Mouse (Mus musculus) liver, embryonic 11.5 days (tissue): ENCODE measurements around the gene Mllt3. TPM values are rescaled to one million over a fixed set of nuclear protein-coding genes. Genes with fewer than 3 reads are reported as not detected.

Experiments
- ATAC-seq: fragments of 200-750 bp; cut with Nextera tagmentation; replicated peaks from 2 replicates; pipeline ENCODE4 v1.8.0; 2017; ENCODE audit warnings: moderate number of reproducible peaks, mild to moderate bottlenecking, moderate TSS enrichment, moderate library complexity; ENCODE audit not compliant: low FRiP score
- DNase-seq: peaks from one replicate; pipeline ENCODE4 v3.0.0-alpha.2; 2017; ENCODE audit warnings: low spot score
- H3K27ac ChIP-seq: fragments of 300-500 bp; sonication (generic); 2 replicates; pipeline ENCODE4 v1.5.1; 2014; ENCODE audit warnings: mild to moderate bottlenecking, low read depth, low read length, control low read depth
- H3K27me3 ChIP-seq: fragments of 300-500 bp; sonication (generic); replicated peaks from 2 replicates; pipeline ENCODE4 v1.6.1; 2014; ENCODE audit warnings: low read length, mixed read lengths; ENCODE audit not compliant: control insufficient read depth, insufficient read depth
- H3K36me3 ChIP-seq: fragments of 300-500 bp; sonication (generic); 2 replicates; pipeline ENCODE4 v1.6.1; 2014; ENCODE audit warnings: mild to moderate bottlenecking, low read length, moderate library complexity, mixed read lengths; ENCODE audit not compliant: control insufficient read depth, insufficient read depth
- H3K4me1 ChIP-seq: fragments of 300-500 bp; sonication (generic); replicated peaks from 2 replicates; pipeline ENCODE4 v1.6.1; 2014; ENCODE audit warnings: low read length, mixed read lengths; ENCODE audit not compliant: control insufficient read depth, insufficient read depth
- H3K4me2 ChIP-seq: fragments of 300-500 bp; sonication (generic); 2 replicates; pipeline ENCODE4 v1.6.1; 2014; ENCODE audit warnings: mild to moderate bottlenecking, control low read depth, moderate library complexity
- H3K4me3 ChIP-seq: fragments of 300-500 bp; sonication (generic); 2 replicates; pipeline ENCODE4 v1.5.1; 2014; ENCODE audit warnings: low read depth, low read length, control low read depth
- H3K9ac ChIP-seq: fragments of 300-500 bp; sonication (generic); 2 replicates; pipeline ENCODE4 v1.6.1; 2014; ENCODE audit warnings: low read depth, low read length, control low read depth
- H3K9me3 ChIP-seq: fragments of 300-500 bp; sonication (generic); 2 replicates; pipeline ENCODE4 v1.6.1; 2016; ENCODE audit warnings: low read length, inconsistent platforms, mixed read lengths; ENCODE audit not compliant: control insufficient read depth
- WGBS: fragments of 180-500 bp; shearing (Covaris S2); extraction: QIAGEN DNeasy Blood & Tissue Kit; methylation state at CpG from one replicate; pipeline ENCODE4 v1.1.7; 2014; 5-methylcytosine and 5-hydroxymethylcytosine counted together
- polyA plus RNA-seq: library from polyadenylated mRNA; unstranded; fragments of >200 nt; fragmentation: Nextera tagmentation; extraction: Ambion mirVana; gene quantifications from 2 replicates; pipeline ENCODE4 v1.2.1, GENCODE M21; 2014

The Mllt3 gene
- polyA plus RNA-seq, 1 experiment from 2014 or later = 77.5 TPM

DNA sequence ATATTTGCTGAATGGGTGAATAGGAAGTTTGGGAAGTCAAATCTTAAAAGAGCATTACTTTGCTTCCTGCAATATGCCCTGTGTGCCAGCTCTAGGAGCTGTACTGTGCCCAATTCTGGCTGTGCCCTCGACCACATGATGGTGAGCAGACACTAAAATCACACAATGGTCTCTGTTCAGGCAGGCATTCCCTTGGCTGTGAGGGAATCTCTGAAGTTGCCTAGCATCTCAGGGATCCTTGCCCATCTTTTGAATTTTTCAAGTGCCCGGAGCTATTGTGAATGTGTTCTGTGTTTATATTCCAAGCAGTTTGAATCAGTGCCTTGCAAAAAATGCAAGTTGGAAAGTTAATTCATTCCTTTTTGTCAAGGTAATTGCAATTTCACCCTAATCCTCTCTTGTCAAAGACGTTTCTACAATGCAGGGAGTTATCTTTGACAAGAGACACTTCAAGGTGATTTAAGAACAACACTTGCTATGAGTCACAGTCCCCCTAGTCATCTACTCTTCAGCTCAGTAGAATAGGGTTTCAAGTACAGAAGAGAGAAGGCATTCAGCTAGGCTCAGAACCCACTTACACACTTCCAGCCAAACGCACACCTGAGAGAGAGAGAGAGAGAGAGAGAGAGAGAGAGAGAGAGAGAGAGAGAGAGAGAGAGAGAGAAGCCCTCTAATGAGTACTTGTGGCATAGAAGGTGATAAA, 283.5 kb downstream of the Mllt3 start:
- no peak for ATAC-seq
- H3K27me3 ChIP-seq = no peaks in the 10 kb centered on the region; the same call in 1 of the 2 replicates
- no peaks in the 10 kb centered on the region for H3K9me3 ChIP-seq
- no peak overlapping the region for H3K4me3 ChIP-seq
- DNase-seq = no peak
- no peak overlapping the region for H3K27ac ChIP-seq
- no peaks in the 10 kb centered on the region for H3K36me3 ChIP-seq
- H3K4me1 ChIP-seq = peaks cover 10% of the 10 kb centered on the region
- 52% methylated on average over 4 of the region's 4 CpGs for WGBS
- no peak overlapping the region for H3K4me2 ChIP-seq
- H3K9ac ChIP-seq = no peak overlapping the region

- Histone ChIP-seq H3K4me1 (no peaks in the 10 kb centered on the region), H3K27me3 (no peaks in the 10 kb centered on the region), H3K36me3 (no peaks in the 10 kb centered on the region), H3K9ac (no peak overlapping the region), H3K4me2 (no peak overlapping the region), H3K4me3 (no peak overlapping the region), H3K27ac (no peak overlapping the region), H3K9me3 (no peaks in the 10 kb centered on the region)
- 69% methylated on average over 3 of the region's 3 CpGs for WGBS
- no peak for ATAC-seq
- no peak for DNase-seq
Measured at GRCm38 (mm10) chr4:87745016-87745645, 288.0 kb downstream of the Mllt3 start.

- no peak overlapping the region for H3K9ac ChIP-seq
- ATAC-seq (no peak), DNase-seq (no peak)
- no peaks in the 10 kb centered on the region for H3K36me3 ChIP-seq
- H3K4me2 ChIP-seq = no peak overlapping the region
- no peaks in the 10 kb centered on the region for H3K4me1 ChIP-seq
- no peaks in the 10 kb centered on the region for H3K9me3 ChIP-seq
- WGBS = 53% methylated on average over 7 of the region's 7 CpGs
- H3K4me3 ChIP-seq = no peak overlapping the region
- no peaks in the 10 kb centered on the region for H3K27me3 ChIP-seq
- no peak overlapping the region for H3K27ac ChIP-seq
Measured at GRCm38 (mm10) chr4:87739524-87740128, 293.5 kb downstream of the Mllt3 start.

GRCm38 (mm10) chr4:87739104-87739503, 294.1 kb downstream of the Mllt3 start:
- ATAC-seq (no peak), DNase-seq (no peak)
- no peaks in the 10 kb centered on the region for H3K9me3 ChIP-seq
- no peak overlapping the region for H3K4me3 ChIP-seq
- no peaks in the 10 kb centered on the region for H3K36me3 ChIP-seq
- no peaks in the 10 kb centered on the region for H3K4me1 ChIP-seq
- H3K27me3 ChIP-seq = no peaks in the 10 kb centered on the region
- WGBS = 71% methylated on average over 2 of the region's 2 CpGs
- H3K9ac ChIP-seq = no peak overlapping the region
- H3K4me2 ChIP-seq = no peak overlapping the region
- no peak overlapping the region for H3K27ac ChIP-seq

- 84% methylated on average over 6 of the region's 6 CpGs for WGBS
- Histone ChIP-seq H3K27ac (no peak overlapping the region), H3K9ac (no peak overlapping the region), H3K4me3 (no peak overlapping the region), H3K36me3 (no peaks in the 10 kb centered on the region), H3K4me1 (no peaks in the 10 kb centered on the region), H3K4me2 (no peak overlapping the region), H3K9me3 (no peaks in the 10 kb centered on the region), H3K27me3 (no peaks in the 10 kb centered on the region)
- DNase-seq = no peak
- no peak for ATAC-seq
Measured at GRCm38 (mm10) chr4:87737201-87737806, 295.9 kb downstream of the Mllt3 start.

- DNase-seq (no peak), ATAC-seq (no peak)
- Histone ChIP-seq H3K27me3 (no peaks in the 10 kb centered on the region), H3K4me3 (no peak overlapping the region), H3K36me3 (no peaks in the 10 kb centered on the region), H3K27ac (no peak overlapping the region), H3K4me2 (no peak overlapping the region), H3K4me1 (no peaks in the 10 kb centered on the region), H3K9me3 (no peaks in the 10 kb centered on the region), H3K9ac (no peak overlapping the region)
- WGBS = 66% methylated on average over 3 of the region's 3 CpGs
Measured at GRCm38 (mm10) chr4:87736779-87737178, 296.4 kb downstream of the Mllt3 start.

GRCm38 (mm10) chr4:87731118-87731672, 302.0 kb downstream of the Mllt3 start:
- ATAC-seq (no peak), DNase-seq (no peak)
- no peaks in the 10 kb centered on the region for H3K9me3 ChIP-seq
- no peak overlapping the region for H3K27ac ChIP-seq
- H3K4me1 ChIP-seq = no peaks in the 10 kb centered on the region
- no peaks in the 10 kb centered on the region for H3K27me3 ChIP-seq
- no peak overlapping the region for H3K4me2 ChIP-seq
- H3K9ac ChIP-seq = no peak overlapping the region
- WGBS = 67% methylated on average over 5 of the region's 5 CpGs
- no peaks in the 10 kb centered on the region for H3K36me3 ChIP-seq
- H3K4me3 ChIP-seq = no peak overlapping the region

GRCm38 (mm10) chr4:87728581-87728980, 304.6 kb downstream of the Mllt3 start:
- no peak for ATAC-seq
- H3K36me3 ChIP-seq = no peaks in the 10 kb centered on the region
- DNase-seq = no peak
- no peak overlapping the region for H3K4me3 ChIP-seq
- H3K4me1 ChIP-seq = no peaks in the 10 kb centered on the region
- no peaks in the 10 kb centered on the region for H3K9me3 ChIP-seq
- no peak overlapping the region for H3K27ac ChIP-seq
- H3K4me2 ChIP-seq = no peak overlapping the region
- no peaks in the 10 kb centered on the region for H3K27me3 ChIP-seq
- no peak overlapping the region for H3K9ac ChIP-seq
- 61% methylated on average over 1 of the region's 1 CpGs for WGBS
